In the genomic region with DNA sequence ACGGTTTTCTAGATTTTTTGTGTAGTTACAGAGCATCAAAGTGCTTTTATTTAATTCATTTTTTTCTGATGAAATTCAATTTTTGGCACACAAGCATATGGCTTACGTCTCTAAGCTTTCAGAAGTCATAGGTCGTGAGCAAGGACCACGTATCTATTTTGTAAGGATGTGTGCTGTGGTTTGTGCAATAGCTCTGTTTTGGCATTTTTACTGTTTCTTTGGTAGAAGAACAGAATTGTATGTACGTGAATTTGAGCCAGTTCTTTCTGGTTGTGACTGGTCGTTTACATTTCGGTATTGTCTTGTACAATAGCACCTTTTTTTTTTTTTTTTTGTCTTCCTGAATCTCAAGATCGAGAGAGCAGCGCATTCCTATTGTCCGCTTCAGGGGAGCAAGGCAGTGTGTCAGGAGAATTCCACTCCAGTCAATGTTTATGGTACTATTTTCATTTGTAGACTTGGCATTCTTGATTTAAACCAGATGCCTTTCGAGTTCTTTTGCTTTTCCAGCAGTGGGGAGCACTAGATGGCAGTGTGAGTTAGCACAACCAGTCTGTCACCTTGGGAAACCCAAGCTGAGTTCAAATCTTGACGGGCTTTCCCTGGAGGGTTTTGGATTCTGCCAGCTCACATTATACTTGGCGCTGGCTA, we compare ENCODE assay signal across 8 mouse cellular contexts. TPM values are rescaled to one million over a fixed set of nuclear protein-coding genes. Genes with fewer than 3 reads are reported as not detected.
DNase-seq lines count a peak whose midpoint lies in the region; ATAC-seq and TF ChIP-seq lines count a peak whose summit lies in the region.

No protein-coding gene starts in this region.

- no peaks in the 10 kb centered on the region for H3K9me3 ChIP-seq in ES-E14 (ENCODE audit: control insufficient read depth, insufficient read depth, low read depth, low read length)
- H3K9me3 ChIP-seq in hindbrain, embryonic 13.5 days = no peaks in the 10 kb centered on the region
- no peaks in the 10 kb centered on the region for H3K9me3 ChIP-seq in lung, embryonic 14.5 days (ENCODE audit: low read depth, low read length)

- H3K27ac ChIP-seq in ES-E14 (ENCODE audit: insufficient read depth, low read depth, low read length, poor library complexity, severe bottlenecking) = no peak overlapping the region
- peak overlapping the region; percentile 97 for H3K27ac ChIP-seq in hindbrain, embryonic 13.5 days
- H3K27ac ChIP-seq in lung, embryonic 14.5 days (ENCODE audit: low read depth) = peak overlapping the region; percentile 90; the same call in 1 of the 2 replicates

- peak overlapping the region in 1 of 2 experiments; percentile 87; a peak in 1 of 4 replicates for H3K4me3 ChIP-seq in ES-E14 (ENCODE audit: insufficient read depth in 1 of 2, low read depth in 1 of 2, low read length in 2 of 2, poor library complexity in 1 of 2, severe bottlenecking in 1 of 2)
- H3K4me3 ChIP-seq in hindbrain, embryonic 13.5 days = peak overlapping the region; percentile 88
- H3K4me3 ChIP-seq in lung, embryonic 14.5 days (ENCODE audit: low read depth, low read length) = peak overlapping the region; percentile 89

- DNase-seq in ES-E14 (ENCODE audit: low read depth, low spot score) = no peak
- peak; percentile 85 for DNase-seq in cerebellum, adult 9-10 months
- peak; percentile 28 to 83 for DNase-seq in frontal cortex, adult 2 months (ENCODE audit: extremely low spot score in 1 of 2, low spot score in 1 of 2)
- DNase-seq in layer of hippocampus, postnatal 10 days (ENCODE audit: low spot score in 2 of 2) = peak; percentile 45 to 70
- peak; percentile 88 for DNase-seq in lung, embryonic 14.5 days
- DNase-seq in right cerebral cortex, adult 18-20 months = peak; percentile 67
- DNase-seq in spleen, postnatal 4 days (ENCODE audit: low spot score in 2 of 2) = no peak

- peak; percentile 75 for TF ChIP-seq CTCF in lung, embryonic 14.5 days (IDR thresholded peaks at IDR 0.05; ENCODE audit: low read depth)

- no peaks in the 10 kb centered on the region for H3K36me3 ChIP-seq in ES-E14 (ENCODE audit: control insufficient read depth, insufficient read depth, low read length, poor library complexity, severe bottlenecking)
- peaks cover 33% of the 10 kb centered on the region for H3K36me3 ChIP-seq in hindbrain, embryonic 13.5 days
- peaks cover 33% of the 10 kb centered on the region for H3K36me3 ChIP-seq in lung, embryonic 14.5 days (ENCODE audit: insufficient read depth)

- H3K4me2 ChIP-seq in hindbrain, embryonic 13.5 days = peak overlapping the region; percentile 70
- H3K4me2 ChIP-seq in lung, embryonic 14.5 days = peak overlapping the region; percentile 78

- no peak overlapping the region for H3K9ac ChIP-seq in ES-E14 (ENCODE audit: insufficient read depth, low read depth, low read length, poor library complexity, severe bottlenecking)
- peak overlapping the region; percentile 98 for H3K9ac ChIP-seq in hindbrain, embryonic 13.5 days
- H3K9ac ChIP-seq in lung, embryonic 14.5 days = peak overlapping the region; percentile 85

- peaks cover 0 to 2% of the 10 kb centered on the region in 2 experiments; a peak in 1 of 4 replicates for H3K4me1 ChIP-seq in ES-E14 (ENCODE audit: control insufficient read depth in 2 of 2, insufficient read depth in 2 of 2, low read length in 2 of 2, poor library complexity in 1 of 2)
- H3K4me1 ChIP-seq in hindbrain, embryonic 13.5 days (replicated peaks) = peaks cover 14% of the 10 kb centered on the region
- H3K4me1 ChIP-seq in lung, embryonic 14.5 days (ENCODE audit: insufficient read depth) = no peaks in the 10 kb centered on the region

- H3K27me3 ChIP-seq in hindbrain, embryonic 13.5 days = peaks cover 4% of the 10 kb centered on the region; the same call in 1 of the 2 replicates
- no peaks in the 10 kb centered on the region for H3K27me3 ChIP-seq in lung, embryonic 14.5 days (ENCODE audit: insufficient read depth, low read length)

- ATAC-seq in hindbrain, embryonic 13.5 days (ENCODE audit: low FRiP score) = no peak
- ATAC-seq in lung, embryonic 14.5 days (ENCODE audit: insufficient read depth) = no peak

- WGBS in hindbrain, embryonic 13.5 days = 21% methylated on average over 13 of the region's 13 CpGs
- 4% methylated on average over 13 of the region's 13 CpGs for WGBS in lung, embryonic 14.5 days

- in situ Hi-C loops in ES-E14 (cut with MboI; ENCODE audit: low sequenced_read_pairs in 2 of 2, unreplicated experiment in 2 of 2) = no loop called here

TF ChIP-seq in ES-E14, 5 proteins besides CTCF, POLR2A, EP300 and RAD21:
- TF ChIP-seq ZNF384 (IDR thresholded peaks at IDR 0.05; ENCODE audit: low read depth, low read length) (peak; percentile 94), MAFK (IDR thresholded peaks at IDR 0.05; ENCODE audit: insufficient read depth, low read depth, low read length) (no peak), CHD2 (IDR thresholded peaks at IDR 0.05; ENCODE audit: low read depth, low read length) (no peak)

RNA-seq across cellular contexts. Expression of a gene that starts 1.7 kb away (rescaled TPM):
- total RNA-seq in ES-E14 (2012; rRNA removed) = 3.2 and 3.4 TPM in 2 replicates
- 9.2 and 9.8 TPM in 2 replicates for polyA plus RNA-seq in frontal cortex, adult 2 months (2012; rRNA removed)
- 32.8 and 38.2 TPM in 2 replicates for polyA plus RNA-seq in hindbrain, embryonic 13.5 days (2015; fragmentation: Nextera tagmentation; extraction: Ambion mirVana)
- 10 to 100 TPM; 18.2 to 21.0 TPM for total RNA-seq in layer of hippocampus, postnatal 10 days (2021)
- polyA plus RNA-seq in lung, embryonic 14.5 days (2014; fragmentation: Nextera tagmentation; extraction: Ambion mirVana) = 9.0 and 10.4 TPM in 2 replicates

Comparison
In these comparisons a context has a peak if more than half of its experiments do, and no peak if none do; other contexts are left out.
1. DNase-seq: peak in cerebellum, adult 9-10 months (single experiment), frontal cortex, adult 2 months (2 of 2), layer of hippocampus, postnatal 10 days (2 of 2), lung, embryonic 14.5 days (single experiment) and right cerebral cortex, adult 18-20 months (single experiment); none in ES-E14 (single experiment) and spleen, postnatal 4 days (0 of 2).